Mouse (Mus musculus): Measurements from ENCODE around the gene Naa38.
A peak's percentile ranks its signal among the peaks of the same experiment; 100 is the strongest.
"Not testable (repeated sequence)": the region's sequence is repeated elsewhere in the genome, so short reads cannot be mapped to it uniquely, and the experiment has no call there.

Naa38 gene

GRCm38 (mm10) chr11:69373223-69373965 lies 21.9 kb upstream of the Naa38 start:
- DNase-seq (ENCODE audit: low spot score in 2 of 2) = no peak

GRCm38 (mm10) chr11:69375646-69376045 lies 19.6 kb upstream of the Naa38 start:
- DNase-seq (ENCODE audit: low spot score in 2 of 2) = no peak

DNA sequence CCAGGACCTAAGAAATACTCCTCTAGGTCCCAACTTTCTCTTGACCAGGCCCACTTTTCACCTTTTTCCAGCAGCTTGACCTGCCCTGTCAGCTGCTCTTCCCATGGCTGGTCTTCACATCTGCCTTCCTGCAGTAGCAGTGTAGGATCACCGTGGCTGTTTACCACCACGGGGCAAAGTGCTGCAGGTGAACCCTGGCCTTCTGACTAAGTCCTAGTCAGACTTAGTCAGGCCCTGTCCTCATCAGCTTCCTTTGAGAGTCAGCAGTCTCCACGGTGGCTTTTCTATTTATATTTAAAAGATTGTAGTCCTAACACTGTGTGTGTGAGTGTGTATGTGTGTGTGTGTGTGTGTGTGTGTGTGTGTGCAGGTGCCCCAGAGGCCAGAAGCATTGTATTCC lies 17.5 kb upstream of the Naa38 start:
- DNase-seq (ENCODE audit: low spot score in 2 of 2) = no peak

GRCm38 (mm10) chr11:69379600-69379999 lies 15.7 kb upstream of the Naa38 start:
- DNase-seq (ENCODE audit: low spot score in 2 of 2) = no peak

DNA sequence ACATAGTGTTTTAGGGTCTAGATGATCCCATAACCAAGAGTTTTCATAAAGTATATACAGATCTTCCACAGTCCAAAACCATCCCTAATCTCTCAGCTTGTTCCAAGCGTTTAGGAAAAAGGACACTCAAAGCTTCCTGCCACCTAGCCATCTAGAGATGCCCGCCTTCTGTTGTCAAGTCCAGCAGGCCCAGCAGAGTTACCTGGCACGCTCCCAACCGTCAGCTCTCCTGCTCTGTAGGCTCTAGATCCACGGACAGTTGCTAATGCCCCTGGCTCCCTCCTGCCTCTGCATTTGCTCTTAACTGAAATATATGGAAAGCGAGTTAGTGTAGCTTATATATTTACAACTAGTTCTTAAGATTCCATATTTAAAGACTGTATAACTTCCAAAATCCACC lies 13.9 kb upstream of the Naa38 start:
- DNase-seq (ENCODE audit: low spot score in 2 of 2) = no peak

DNA sequence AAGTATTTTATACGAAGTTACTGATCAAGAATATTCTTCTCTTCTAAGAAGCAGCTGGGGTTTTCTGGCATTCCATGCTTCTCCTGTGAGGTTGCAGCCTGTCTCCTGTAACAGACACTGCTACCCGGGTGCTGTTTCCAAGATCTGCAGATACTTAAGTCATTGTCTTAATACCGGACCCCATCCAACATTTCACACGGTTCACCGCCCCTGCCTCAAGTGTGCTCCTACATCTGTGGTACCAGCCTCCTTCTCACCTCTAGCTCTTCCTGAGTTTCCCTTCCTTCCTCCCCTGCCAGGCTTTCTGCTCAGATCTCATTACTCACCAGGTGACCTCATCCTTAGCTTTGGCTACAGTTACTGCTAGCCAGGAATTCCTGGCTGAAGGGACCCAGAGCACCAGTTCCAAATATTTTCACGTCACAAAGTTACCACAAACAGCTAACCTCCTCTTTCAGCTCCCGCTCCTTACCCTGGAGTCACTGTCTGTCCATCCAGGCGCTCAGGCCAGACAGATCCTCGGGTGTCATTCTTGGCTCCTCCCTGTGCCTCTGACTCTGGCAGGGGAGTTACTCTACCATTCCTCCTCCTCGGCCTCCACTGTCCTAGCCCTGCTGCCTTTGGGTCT lies 12.7 kb upstream of the Naa38 start:
- DNase-seq (ENCODE audit: low spot score in 2 of 2) = no peak

- DNase-seq (ENCODE audit: low spot score in 2 of 2) = no peak
Measured at GRCm38 (mm10) chr11:69384979-69385378, 10.3 kb upstream of the Naa38 start.

GRCm38 (mm10) chr11:69386758-69387157 lies 8.5 kb upstream of the Naa38 start:
- DNase-seq (ENCODE audit: low spot score in 2 of 2) = no peak

GRCm38 (mm10) chr11:69388680-69389079 lies 6.6 kb upstream of the Naa38 start:
- no peak for DNase-seq (ENCODE audit: low spot score in 2 of 2)

DNA sequence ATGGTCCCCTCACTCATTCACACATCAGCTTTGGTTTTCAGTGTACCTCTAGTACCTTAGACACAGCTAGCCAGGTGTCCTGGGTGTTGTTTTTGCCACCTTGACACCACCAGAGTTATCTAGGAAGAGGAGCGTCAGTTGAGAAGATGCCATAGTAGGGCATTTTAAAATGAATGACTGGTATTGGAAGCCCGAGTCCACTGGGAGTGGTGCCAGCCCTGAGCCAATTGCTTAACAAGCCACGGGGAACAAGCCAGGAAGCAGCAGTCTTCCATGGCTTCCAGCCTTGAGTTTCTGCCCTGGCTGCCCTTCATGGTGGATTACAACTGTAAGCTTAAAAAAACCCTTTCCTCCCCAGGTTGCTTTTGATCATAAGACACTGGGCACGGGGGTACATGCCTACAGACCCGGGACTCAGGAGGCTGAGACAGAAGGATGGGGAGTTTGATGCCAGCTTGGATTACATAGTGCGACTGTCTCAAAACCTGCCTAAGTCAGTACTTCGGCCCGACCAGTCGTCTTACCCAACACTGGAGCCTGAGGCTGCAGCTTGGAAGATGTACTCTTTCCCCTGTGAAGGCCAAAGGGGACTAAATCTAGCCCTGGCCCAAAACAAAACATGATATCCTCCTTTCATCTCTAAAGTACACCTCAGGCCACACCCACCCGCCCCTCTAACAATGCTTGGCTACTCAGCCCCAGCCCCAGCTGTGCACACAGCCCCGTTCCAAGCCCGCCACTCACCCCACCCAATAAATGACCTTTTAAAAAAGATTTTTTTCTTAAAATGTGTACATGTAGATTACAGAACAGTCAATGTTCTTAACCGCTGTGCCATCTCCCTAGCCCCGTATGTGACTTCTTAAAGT lies 5.5 kb upstream of the Naa38 start:
- DNase-seq (ENCODE audit: low spot score in 2 of 2) = peak in 1 of 2 experiments; percentile 75

DNA sequence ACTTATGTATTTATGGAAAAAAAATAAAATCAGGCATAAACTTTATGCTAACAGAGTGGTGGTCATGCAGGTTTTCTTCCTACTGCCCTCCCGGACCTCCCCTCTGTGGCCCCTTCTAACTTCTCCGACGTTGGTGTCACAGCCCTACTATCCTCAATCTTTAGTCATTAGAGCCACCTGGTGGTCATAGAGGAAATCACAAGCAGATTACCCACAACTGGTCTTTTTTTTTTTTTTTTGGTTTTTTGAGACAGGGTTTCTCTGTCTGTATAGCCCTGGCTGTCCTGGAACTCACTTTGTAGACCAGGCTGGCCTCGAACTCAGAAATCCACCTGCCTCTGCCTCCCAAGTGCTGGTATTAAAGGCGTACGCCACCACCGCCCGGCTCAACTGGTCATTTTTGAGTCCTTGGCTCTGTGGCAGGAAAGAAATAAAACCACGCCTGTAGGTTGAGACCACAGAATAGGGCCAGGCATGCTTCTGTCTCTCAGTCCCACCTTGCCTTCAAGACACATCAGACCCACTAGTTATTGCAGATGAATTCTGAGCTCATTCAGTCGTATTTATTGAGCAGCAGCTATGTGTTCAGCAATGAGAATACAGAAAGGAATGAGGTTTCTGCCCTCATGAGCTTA lies 4.8 kb upstream of the Naa38 start:
- DNase-seq (ENCODE audit: low spot score in 2 of 2) = peak in 1 of 2 experiments; percentile 47

DNA sequence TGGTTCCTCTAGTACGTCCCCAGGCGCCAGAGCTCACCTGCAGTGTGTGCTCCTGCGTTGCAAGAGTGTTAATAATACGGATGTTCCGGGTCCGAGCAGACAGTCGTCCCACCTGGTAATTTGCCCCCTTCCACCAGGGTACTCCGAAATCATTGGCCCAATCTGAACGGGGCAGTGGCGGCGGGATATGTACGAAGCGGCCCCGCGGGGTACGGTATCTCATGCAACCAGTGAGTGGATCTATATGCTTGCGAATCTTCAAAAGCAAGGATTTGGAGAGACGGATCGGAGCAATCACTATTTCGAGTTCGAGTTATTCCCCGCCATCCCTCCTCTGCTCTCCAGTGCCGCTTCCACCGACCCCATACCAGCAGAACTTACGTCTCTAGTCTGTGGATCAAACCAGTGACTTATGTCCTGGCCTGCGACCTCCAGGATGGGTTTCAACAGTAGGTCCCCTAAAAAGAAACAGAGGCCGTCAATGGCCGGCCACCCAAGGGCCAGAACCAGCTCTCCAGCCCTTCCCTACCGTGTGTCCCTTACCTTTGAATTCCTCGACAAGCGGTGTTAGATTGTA lies 608 bp upstream of the Naa38 start:
- DNase-seq (ENCODE audit: low spot score in 2 of 2) = not testable (repeated sequence)

DNA sequence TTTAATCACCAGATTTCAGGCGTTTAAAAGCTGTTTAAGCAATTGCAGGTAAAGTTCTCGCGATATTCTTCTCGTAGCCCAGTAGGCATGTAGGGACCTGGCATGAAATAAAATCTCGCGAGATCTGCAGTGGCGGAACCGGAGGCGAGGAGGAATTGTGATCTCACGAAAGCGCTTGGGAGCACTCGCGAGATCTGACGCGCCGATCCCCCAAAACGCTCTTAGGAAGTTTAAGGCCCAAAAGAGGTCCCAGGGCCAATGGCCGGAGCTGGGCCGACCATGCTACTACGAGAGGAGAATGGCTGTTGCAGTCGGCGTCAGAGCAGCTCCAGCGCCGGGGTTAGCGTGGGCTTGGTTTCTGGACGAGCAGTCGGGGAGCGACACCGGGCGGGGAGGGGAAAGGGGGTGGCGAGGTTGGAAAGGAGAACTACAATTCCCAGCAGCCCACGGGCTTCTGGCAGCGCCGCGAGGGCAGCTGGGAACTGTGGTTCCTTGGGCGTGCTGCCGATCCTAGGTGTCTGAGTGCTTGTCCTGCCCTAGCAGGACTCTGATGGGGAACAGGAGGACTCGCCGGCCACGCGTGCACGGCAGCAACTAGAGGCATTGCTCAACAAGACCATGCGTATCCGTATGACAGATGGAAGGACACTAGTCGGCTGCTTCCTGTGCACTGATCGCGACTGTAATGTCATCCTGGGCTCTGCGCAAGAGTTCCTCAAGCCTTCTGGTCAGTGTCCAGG lies 517 bp downstream of the Naa38 start:
- peak; percentile 90 to 95 for DNase-seq (ENCODE audit: low spot score in 2 of 2)

DNA sequence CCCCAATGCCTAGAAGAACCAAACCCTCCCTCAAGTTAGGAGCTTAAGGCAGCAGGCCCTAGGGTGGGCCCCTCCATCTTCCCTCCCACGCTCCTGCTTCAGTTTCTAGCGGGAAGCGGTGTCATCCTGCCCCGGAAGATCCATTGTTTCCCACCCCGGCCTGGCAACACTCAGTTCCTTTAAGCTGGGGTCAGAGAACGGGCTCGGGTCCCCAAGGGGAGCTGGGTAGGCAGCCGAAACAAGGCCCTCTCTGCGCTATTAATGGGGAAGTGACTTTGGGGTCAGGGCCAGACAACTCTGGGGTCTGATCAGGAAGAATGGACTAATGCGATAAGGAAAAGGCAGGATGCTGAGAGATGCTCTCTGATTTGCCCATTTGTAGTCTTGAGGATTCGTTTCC lies 1.5 kb downstream of the Naa38 start:
- no peak for DNase-seq (ENCODE audit: low spot score in 2 of 2)

DNA sequence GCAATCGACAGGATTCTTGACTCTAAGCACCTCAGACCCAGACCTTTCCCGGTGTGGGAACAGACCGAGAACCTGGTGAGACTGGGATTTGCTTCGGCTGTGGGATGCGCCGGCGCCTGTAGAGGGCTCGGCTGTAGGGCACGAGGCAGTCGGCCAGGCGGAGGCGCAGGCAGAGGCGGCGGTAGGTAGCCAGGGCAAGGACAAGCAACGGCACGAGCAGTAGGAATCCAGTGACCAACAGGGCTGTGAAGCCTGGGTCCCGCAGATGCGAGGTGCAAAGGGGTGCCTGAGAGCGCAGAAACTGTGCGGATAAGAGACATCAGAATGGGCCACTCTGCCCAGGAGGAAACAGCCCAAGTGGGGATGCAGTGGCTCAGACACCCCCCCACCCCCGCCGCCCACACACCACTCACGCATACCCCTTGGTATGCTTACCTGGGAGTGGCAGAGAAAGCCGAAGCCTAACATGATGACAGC lies 2.3 kb downstream of the Naa38 start:
- DNase-seq (ENCODE audit: low spot score in 2 of 2) = peak in 1 of 2 experiments; percentile 42

DNA sequence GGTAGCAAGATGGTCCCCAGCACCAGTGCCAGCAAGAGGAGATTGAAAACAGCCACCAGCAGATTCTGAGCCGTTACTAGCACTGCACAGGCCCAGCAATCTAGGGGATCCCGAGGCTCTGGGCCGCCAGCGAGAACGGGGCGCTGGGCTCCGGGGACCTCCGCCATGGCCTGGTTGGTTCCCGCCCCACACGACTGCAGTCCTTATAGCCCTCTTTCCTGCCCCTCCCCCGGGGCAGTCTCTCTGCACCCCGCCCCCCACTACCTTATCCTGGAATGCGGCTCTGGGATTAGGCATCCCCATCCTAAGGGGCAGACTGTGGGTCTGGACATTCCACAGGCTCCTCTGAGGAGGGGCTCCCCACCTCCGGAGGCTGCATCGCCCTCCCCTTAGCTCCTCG lies 2.8 kb downstream of the Naa38 start, which contains the start of gene Tmem88:
Gene Tmem88, minus strand, starts transcription at position 176 of the 400 bp plus-strand sequence.
- peak in 1 of 2 experiments; percentile 40 for DNase-seq (ENCODE audit: low spot score in 2 of 2)

GRCm38 (mm10) chr11:69398486-69399200 lies 3.4 kb downstream of the Naa38 start:
- DNase-seq (ENCODE audit: low spot score in 2 of 2) = no peak

GRCm38 (mm10) chr11:69399201-69400082 lies 4.2 kb downstream of the Naa38 start:
- no peak for DNase-seq (ENCODE audit: low spot score in 2 of 2)

Data from urinary bladder, postnatal 36 days (tissue).